10 mouse cellular contexts compared by ENCODE assay signal in genomic region chr10:67643685-67644084, GRCm38 (mm10).
DNase-seq lines count a peak whose midpoint lies in the region; ATAC-seq and TF ChIP-seq lines count a peak whose summit lies in the region.
"Had no signal": no experiment of that assay in that cellular context is flagged by ENCODE, and none has a peak within 500 bp of the region (broad histone marks: within the 10 kb centered on the region; RNA-seq: fewer than 3 reads in every experiment).

No protein-coding gene starts in this region.

- no peaks in the 10 kb centered on the region for H3K27me3 ChIP-seq in spleen, adult 2 months (ENCODE audit: control insufficient read depth, insufficient read depth, low read length)
- H3K27me3 ChIP-seq: embryonic facial prominence, embryonic 12.5 days; limb, embryonic 13.5 days had no signal

- no peaks in the 10 kb centered on the region for H3K79me2 ChIP-seq in macrophage (ENCODE audit: inconsistent target)

- ATAC-seq in frontal cortex, adult (ENCODE audit: low TSS enrichment), result peak; percentile 80

- peak overlapping the region; percentile 74 for H3K27ac ChIP-seq in spleen, adult 2 months (ENCODE audit: insufficient read depth, low read length)
- H3K27ac ChIP-seq in macrophage, result peak overlapping the region; percentile 75
- H3K27ac ChIP-seq: embryonic facial prominence, embryonic 12.5 days; limb, embryonic 13.5 days had no signal

- 0 out of 2 replicates have a peak overlapping the region, but pooled peaks have one; percentile 20 for H3K4me3 ChIP-seq in spleen, adult 2 months (ENCODE audit: extremely low read depth, insufficient read depth, insufficient read length)
- no peak overlapping the region for H3K4me3 ChIP-seq in macrophage (ENCODE audit: inconsistent target)
- H3K4me3 ChIP-seq: embryonic facial prominence, embryonic 12.5 days; limb, embryonic 13.5 days had no signal

- no peak for DNase-seq in frontal cortex, postnatal 10 days (ENCODE audit: low spot score in 2 of 2)
- DNase-seq in spleen, adult 2 months (ENCODE audit: low read depth in 1 of 2, low spot score in 2 of 2), result peak; percentile 18 to 34
- DNase-seq in spleen, postnatal 10 days (ENCODE audit: low spot score in 2 of 2), result no peak
- DNase-seq in embryo, embryonic 11 days, result no peak
- no peak for DNase-seq in adrenal gland, adult 8-10 months
- no peak for DNase-seq in testis, postnatal 14 days (ENCODE audit: low spot score)

- TF ChIP-seq CTCF in spleen, adult 2 months (IDR thresholded peaks at IDR 0.05; ENCODE audit: extremely low read depth, insufficient read depth, insufficient read length, insufficient replicate concordance), result no peak

- no peak for TF ChIP-seq POLR2A in spleen, adult 2 months (IDR thresholded peaks at IDR 0.05; ENCODE audit: low read depth, low read length)

- 9% methylated on average over 7 of the region's 7 CpGs for WGBS in spleen, adult 2 months
- 11% methylated on average over 7 of the region's 7 CpGs for WGBS in macrophage (ENCODE audit: missing documents)

- H3K36me3 ChIP-seq in spleen, adult 2 months (ENCODE audit: control insufficient read depth, insufficient read depth, low read length), result no peaks in the 10 kb centered on the region
- no peaks in the 10 kb centered on the region for H3K36me3 ChIP-seq in macrophage (ENCODE audit: inconsistent target)
- H3K36me3 ChIP-seq: embryonic facial prominence, embryonic 12.5 days; limb, embryonic 13.5 days had no signal

- peaks cover 17% of the 10 kb centered on the region for H3K4me1 ChIP-seq in spleen, adult 2 months (ENCODE audit: control insufficient read depth, insufficient read depth, insufficient read length)

Comparison
In these comparisons a context has a peak if more than half of its experiments do, and no peak if none do; other contexts are left out.
1. DNase-seq: peak in spleen, adult 2 months (2 of 2); none in frontal cortex, postnatal 10 days (0 of 2), spleen, postnatal 10 days (0 of 2), embryo, embryonic 11 days (single experiment), adrenal gland, adult 8-10 months (single experiment) and testis, postnatal 14 days (single experiment).